Comparison of ENCODE assay signal across 8 mouse cellular contexts in the genomic region with DNA sequence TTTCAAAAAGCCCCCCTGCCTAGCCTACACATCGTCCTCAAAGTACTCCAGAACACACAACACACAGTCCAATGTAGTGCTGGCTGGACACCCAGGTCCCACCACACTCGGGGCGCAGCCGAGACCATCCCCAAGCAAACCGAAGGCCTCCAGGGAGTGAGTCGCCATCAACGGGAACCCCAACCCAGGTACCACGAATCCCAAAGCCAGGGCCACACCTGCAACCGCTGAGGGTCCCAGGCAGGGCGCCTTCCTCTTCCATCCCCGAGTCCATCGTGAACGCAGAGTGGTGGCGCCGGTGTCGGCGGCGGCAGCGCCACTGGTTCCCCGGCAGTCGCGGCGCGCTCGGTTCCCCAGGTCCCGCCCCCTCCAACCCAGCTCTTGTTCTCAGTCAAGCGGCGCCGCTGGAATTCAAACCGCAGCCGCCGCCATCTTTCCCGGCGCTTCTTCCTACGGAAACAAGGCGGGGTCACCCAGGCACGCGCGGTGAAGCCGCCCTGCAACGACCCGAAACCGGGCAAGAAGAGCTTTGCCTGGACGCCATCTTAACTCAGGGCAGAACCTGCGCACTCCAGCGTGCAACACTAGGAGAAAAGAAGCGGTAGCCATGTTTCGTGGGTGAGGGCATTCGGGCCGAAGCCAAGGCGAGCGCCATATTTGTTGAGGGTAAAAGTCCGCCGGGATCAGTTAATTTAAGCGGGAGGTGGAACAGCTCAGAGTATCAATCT. TPM values are rescaled to one million over a fixed set of nuclear protein-coding genes. Genes with fewer than 3 reads are reported as not detected.
A peak's percentile ranks its signal among the peaks of the same experiment; 100 is the strongest.
DNase-seq lines count a peak whose midpoint lies in the region; ATAC-seq lines count a peak whose summit lies in the region.

A gene (minus strand): TSS at position 450 of the 728 bp plus-strand sequence.

- H3K27me3 ChIP-seq in hindbrain, embryonic 11.5 days (ENCODE audit: control insufficient read depth, insufficient read depth, low read length), result no peaks in the 10 kb centered on the region

- peak; percentile 98 for DNase-seq in Muller cell, postnatal 12 days (ENCODE audit: inconsistent ontology term)
- peak; percentile 96 for DNase-seq in cerebellum, adult 9-11 months
- DNase-seq in frontal cortex, adult 2 months (ENCODE audit: extremely low spot score in 1 of 2, low spot score in 1 of 2), result peak; percentile 95 to 98
- peak; percentile 95 for DNase-seq in hindbrain, embryonic 11.5 days (ENCODE audit: low spot score)
- DNase-seq in layer of hippocampus, postnatal 10 days (ENCODE audit: low spot score in 2 of 2), result peak; percentile 96 to 97
- DNase-seq in lung, postnatal 10 days, result peak; percentile 98
- DNase-seq in ovary, postnatal 36 days (ENCODE audit: low spot score), result peak; percentile 97
- DNase-seq in thymus, postnatal 25 days, result peak; percentile 96

- H3K27ac ChIP-seq in hindbrain, embryonic 11.5 days (ENCODE audit: low read depth, low read length), result peak within 1 kb of the TSS; percentile 78

- H3K4me3 ChIP-seq in hindbrain, embryonic 11.5 days (ENCODE audit: low read depth, low read length), result peak within 1 kb of the TSS; percentile 89

- H3K4me2 ChIP-seq in hindbrain, embryonic 11.5 days (replicated peaks; ENCODE audit: low read depth, low read length), result peak within 1 kb of the TSS; percentile 65

- peak; percentile 98 for ATAC-seq in hindbrain, embryonic 11.5 days (ENCODE audit: low FRiP score)

- under 1% methylated on average over 55 of the region's 55 CpGs for WGBS in hindbrain, embryonic 11.5 days

- peak within 1 kb of the TSS; percentile 90 for H3K9ac ChIP-seq in hindbrain, embryonic 11.5 days (ENCODE audit: low read depth, low read length)

- H3K36me3 ChIP-seq in hindbrain, embryonic 11.5 days (ENCODE audit: control insufficient read depth, insufficient read depth, low read length), result no peaks in the 10 kb centered on the region

- H3K4me1 ChIP-seq in hindbrain, embryonic 11.5 days (replicated peaks; ENCODE audit: control insufficient read depth, insufficient read depth, low read length), result peaks cover 3% of the 10 kb centered on the region; the same call in 1 of the 2 replicates

- H3K9me3 ChIP-seq in hindbrain, embryonic 11.5 days (ENCODE audit: control insufficient read depth, low read length), result no peaks in the 10 kb centered on the region

RNA-seq across cellular contexts. Expression of the gene that starts here (rescaled TPM):
- polyA plus RNA-seq in frontal cortex, adult 2 months (2012; rRNA removed), result 7.1 and 7.9 TPM in 2 replicates
- 18.6 and 20.2 TPM in 2 replicates for polyA plus RNA-seq in hindbrain, embryonic 11.5 days (2014; fragmentation: Nextera tagmentation; extraction: Ambion mirVana)
- 10 to 100 TPM; 15.8 to 28.6 TPM for total RNA-seq in layer of hippocampus, postnatal 10 days (2021)

Comparison
In these comparisons a context has a peak if more than half of its experiments do, and no peak if none do; other contexts are left out.
1. Peak in every context shown above with its lines: DNase-seq, ATAC-seq, H3K4me3 ChIP-seq and H3K27ac ChIP-seq.